Mouse (Mus musculus) splenic B cell, adult 2 months (primary cell): ENCODE results near the gene Rhoj.

Experiments
- DNase-seq: peaks from one replicate; pipeline ENCODE4 v3.0.0-alpha.2; 2011; ENCODE audit warnings: low read depth, low spot score
- H3K27me3 ChIP-seq: 2 replicates; pipeline ENCODE4 v1.6.1; 2012; ENCODE audit warnings: mild to moderate bottlenecking, low read length, moderate library complexity, mixed read lengths; ENCODE audit not compliant: control insufficient read depth, poor library complexity, insufficient read depth, severe bottlenecking
- H3K36me3 ChIP-seq: 2 replicates; pipeline ENCODE4 v1.6.1; 2012; ENCODE audit warnings: mild to moderate bottlenecking, low read length, moderate library complexity, mixed read lengths; ENCODE audit not compliant: control insufficient read depth, poor library complexity, insufficient read depth, severe bottlenecking

The Rhoj gene

DNA sequence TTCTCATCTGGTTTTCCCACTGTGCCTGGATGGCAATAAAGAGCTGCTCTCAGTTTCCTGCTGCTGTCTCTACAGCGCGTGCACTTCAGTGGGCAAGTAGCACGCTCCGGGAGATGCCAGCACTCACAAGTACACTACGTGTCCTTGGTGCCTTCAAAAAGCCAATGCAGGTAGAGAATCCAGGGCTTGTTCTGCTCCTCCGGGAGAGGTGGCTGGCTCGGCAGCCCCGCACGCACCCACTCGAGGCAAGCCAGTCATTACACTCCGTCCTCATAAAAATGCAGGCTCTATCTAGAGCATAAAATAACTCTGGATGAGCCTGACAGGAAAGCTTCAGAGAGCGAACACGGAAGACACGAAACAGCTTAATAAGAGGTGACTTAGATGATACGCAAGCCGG, 54.3 kb downstream of the Rhoj start:
- H3K27me3 ChIP-seq = no peaks in the 10 kb centered on the region
- DNase-seq = no peak
- no peaks in the 10 kb centered on the region for H3K36me3 ChIP-seq

DNA sequence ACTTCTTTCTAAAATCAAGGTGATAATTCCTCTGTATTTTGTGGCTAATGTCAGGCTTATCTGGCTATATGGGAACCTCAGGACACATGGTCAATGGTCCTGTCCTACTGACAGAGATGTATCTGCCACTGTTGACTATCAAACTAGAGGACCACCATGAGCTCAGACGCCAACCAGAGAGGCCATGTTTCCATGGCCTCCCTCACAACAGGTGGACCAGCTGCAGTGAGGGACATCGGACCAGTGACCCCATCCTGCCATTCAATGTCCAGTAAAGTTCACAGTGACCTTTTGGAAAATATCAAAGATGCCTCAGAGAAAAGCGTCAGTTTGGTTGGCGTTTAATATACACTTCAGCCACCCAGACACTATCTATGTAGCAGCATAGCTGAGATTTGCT, 56.3 kb downstream of the Rhoj start:
- DNase-seq = no peak
- Histone ChIP-seq H3K27me3 (peaks cover 2% of the 10 kb centered on the region; the same call in 1 of the 2 replicates), H3K36me3 (no peaks in the 10 kb centered on the region)

DNA sequence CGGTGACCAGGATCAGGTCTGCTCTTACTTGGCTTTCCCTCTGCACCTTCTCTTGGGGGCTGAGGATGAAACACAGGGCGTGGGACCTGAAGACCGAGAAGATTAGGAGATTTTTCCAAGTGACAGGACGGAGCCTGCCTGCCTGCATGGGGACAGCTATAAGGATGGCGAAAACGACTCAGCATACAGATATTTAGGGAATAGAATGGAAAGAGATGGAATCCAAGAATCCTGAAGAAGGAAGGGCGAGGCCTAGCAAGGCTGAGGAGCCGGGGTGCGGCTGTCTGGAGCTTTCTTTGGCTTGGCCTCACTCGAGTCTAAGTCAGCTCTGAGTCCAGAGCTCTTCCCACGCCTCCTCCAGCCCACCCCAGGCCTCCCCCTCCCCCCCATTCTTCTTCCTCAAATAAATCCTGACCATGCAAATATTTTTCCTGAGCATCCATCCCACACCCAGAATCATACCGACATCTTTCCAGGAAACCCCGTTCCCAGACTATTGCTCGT, 57.6 kb downstream of the Rhoj start:
- DNase-seq = no peak
- Histone ChIP-seq H3K36me3 (no peaks in the 10 kb centered on the region), H3K27me3 (peaks cover 2% of the 10 kb centered on the region; the same call in 1 of the 2 replicates)

DNA sequence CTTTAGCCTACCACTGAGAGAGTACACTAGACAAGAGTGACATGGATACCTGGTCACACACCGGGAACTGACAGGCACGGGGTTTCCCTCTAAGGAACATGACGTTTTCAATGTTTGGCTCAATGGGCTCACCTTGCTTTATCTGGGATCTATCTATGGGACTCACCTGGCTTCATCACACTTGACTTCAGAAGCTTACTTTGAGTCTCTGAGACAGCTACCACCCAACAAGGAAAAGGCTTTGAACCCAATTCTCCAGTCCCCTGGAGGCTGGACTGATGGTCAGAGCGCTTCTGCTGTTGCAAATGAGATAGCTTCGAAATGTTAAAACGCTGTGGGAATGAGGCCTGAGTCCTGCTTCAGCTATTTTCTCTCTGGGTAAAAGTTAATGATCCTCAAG, 59.2 kb downstream of the Rhoj start:
- Histone ChIP-seq H3K27me3 (peaks cover 2% of the 10 kb centered on the region; the same call in 1 of the 2 replicates), H3K36me3 (no peaks in the 10 kb centered on the region)
- DNase-seq = no peak

DNA sequence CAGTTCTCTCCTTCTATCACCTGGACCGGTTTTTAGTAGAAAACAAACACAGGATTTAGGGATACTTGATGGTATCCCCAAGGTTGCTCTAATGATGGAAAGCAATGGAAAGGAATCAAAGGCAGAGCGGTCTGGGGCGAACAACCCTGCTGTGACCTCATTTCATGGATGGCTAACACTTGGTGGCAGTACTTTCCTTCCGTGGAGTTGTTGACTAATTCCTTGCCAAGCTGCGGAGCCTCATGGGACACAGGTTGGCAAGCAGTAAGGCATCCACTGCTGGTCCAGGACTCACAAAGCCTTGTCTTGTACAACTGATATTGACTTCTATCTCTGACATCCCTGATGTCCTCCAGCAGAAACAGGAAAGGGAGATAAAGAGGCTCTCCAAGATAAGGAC, 60.4 kb downstream of the Rhoj start:
- Histone ChIP-seq H3K27me3 (peaks cover 2% of the 10 kb centered on the region; the same call in 1 of the 2 replicates), H3K36me3 (no peaks in the 10 kb centered on the region)
- DNase-seq = no peak

DNA sequence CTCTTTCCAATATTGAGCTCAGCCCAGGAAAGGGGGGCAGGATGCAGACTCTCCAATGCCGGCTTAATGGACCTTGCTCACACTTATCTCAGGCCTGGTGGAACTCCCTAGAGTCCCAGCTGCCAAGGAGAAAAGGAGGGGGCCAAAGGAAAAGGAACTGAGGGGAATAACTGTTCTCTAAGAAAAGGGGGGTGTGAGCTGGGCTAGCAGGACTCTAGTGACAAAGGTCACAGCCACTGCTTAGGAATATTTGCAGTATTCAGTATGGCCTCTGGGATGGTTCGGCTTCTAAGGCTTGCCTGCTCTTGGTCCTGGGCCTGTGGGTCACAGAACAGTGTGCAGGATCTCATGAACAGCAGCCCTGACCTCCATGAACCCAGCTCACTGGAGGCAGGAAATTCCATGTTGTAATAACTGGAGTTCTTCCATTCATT, 61.3 kb downstream of the Rhoj start:
- Histone ChIP-seq H3K36me3 (no peaks in the 10 kb centered on the region), H3K27me3 (peaks cover 2% of the 10 kb centered on the region; the same call in 1 of the 2 replicates)
- no peak for DNase-seq

DNA sequence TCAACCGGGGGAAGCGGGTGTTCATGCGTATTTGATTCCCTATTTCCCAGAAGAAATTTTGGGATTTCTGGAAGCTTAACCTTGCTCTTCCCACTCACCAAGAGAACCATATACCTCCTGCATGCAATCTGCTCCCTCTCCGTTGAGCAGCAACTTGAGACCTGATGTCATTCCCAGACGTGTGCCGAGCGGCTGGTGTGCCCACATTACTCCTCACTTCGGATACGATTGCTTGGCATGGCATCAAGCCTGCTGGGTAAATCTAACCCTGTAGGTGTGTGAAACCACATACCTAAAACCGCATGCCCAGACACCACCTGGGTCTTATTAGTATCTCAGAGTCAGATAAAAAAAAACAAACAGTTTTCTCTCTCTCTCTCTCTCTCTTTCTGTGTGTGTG, 66.3 kb downstream of the Rhoj start:
- Histone ChIP-seq H3K27me3 (no peaks in the 10 kb centered on the region; the same call in 1 of the 2 replicates), H3K36me3 (no peaks in the 10 kb centered on the region)
- no peak for DNase-seq

DNA sequence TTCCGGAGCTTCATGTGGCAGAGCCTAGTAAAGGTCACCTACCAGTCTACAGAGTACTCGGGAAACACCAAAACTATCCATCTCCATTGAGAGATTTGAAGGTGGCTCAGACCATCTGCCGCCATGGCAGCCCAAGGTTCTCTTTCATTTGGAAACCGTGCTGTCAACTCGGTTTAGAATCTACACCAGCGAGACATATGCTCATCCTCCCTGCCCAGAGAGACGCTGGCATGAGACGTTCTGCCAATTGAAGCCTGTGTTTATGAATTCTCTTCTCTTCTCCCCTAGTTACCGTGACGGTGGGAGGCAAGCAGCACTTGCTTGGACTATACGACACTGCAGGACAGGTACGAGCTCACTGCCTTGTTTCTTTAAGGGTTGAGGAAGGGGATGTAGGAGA, 66.9 kb downstream of the Rhoj start:
- H3K36me3 ChIP-seq = no peaks in the 10 kb centered on the region
- DNase-seq = no peak
- H3K27me3 ChIP-seq = no peaks in the 10 kb centered on the region

DNA sequence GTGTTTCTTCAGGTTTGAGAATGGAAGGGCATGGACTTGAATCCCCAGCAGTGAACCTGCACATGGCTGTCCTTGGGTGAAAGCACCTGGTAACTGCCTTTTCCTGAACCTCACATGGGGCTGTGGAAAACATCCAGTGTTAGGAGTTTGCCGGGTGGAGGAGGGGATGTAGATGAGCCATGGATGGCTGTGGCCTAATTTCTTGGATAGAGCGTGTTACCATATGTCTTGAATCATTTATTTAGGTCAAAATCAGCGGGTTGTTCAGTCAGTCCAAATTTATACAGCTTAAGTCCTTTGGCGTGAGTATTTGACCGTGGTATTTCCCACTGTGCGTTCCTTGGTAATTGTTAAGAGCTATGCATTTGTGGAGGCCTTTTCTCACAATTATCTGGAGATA, 68.0 kb downstream of the Rhoj start:
- DNase-seq = no peak
- Histone ChIP-seq H3K36me3 (no peaks in the 10 kb centered on the region), H3K27me3 (no peaks in the 10 kb centered on the region)

DNA sequence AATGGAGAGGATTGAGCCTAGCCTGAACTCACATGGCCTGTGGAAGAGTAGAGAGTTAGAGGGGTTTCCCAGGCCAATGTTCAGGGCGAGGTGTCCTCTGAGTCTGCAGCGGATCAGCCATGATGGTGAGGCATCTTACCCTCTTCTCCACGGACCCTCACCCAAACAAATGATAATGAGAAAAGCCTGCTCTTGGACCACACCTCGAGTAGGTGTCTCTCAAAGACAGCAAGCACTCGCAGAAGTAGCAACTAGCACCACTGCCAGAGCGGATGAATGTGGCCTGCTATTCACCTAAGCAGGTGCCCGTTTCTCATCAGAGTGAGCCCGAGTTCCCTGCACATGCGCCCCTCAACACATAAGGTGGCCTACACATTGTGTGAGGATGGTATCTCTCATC, 78.6 kb downstream of the Rhoj start:
- H3K27me3 ChIP-seq = no peaks in the 10 kb centered on the region
- H3K36me3 ChIP-seq = no peaks in the 10 kb centered on the region
- no peak for DNase-seq

DNA sequence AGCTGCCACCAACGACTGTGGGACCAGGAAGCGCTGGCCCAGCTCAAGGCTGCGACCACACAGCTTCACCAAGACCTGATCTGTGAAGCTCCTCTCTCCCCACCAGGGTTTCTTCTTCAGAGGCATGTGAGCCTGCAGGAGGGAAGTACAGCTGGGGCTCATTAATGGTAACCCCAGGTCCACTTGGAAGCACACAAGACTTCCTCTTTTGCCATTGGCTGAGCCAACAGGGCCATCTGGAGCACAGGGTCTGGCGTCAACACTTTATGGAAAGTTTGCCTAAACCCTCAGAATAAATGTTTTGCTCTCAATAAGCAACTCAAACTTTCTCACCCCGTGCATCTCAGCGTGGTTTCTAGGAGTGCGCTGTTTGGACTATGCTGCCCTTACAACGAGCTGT, 79.0 kb downstream of the Rhoj start:
- no peaks in the 10 kb centered on the region for H3K36me3 ChIP-seq
- no peak for DNase-seq
- H3K27me3 ChIP-seq = no peaks in the 10 kb centered on the region

DNA sequence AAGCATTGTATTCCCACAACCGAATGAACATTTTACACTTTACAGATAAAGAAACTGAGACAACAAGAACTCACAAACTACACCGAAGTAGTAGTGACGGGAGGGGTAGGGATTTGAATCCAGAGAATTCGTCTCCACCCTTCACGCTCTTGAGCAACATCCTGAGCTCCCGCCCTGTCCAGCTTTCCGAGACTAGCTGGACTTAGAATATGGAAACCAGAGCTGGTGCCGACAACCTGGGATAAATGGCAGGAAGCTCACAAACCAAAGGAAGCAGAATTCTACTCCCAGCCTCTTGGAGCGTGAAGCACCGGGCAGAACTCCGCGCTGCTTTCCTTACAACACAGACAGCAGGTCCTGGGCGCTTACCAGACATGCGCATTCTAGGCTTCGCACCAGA, 79.7 kb downstream of the Rhoj start:
- H3K27me3 ChIP-seq = no peaks in the 10 kb centered on the region
- H3K36me3 ChIP-seq = no peaks in the 10 kb centered on the region
- DNase-seq = no peak

DNA sequence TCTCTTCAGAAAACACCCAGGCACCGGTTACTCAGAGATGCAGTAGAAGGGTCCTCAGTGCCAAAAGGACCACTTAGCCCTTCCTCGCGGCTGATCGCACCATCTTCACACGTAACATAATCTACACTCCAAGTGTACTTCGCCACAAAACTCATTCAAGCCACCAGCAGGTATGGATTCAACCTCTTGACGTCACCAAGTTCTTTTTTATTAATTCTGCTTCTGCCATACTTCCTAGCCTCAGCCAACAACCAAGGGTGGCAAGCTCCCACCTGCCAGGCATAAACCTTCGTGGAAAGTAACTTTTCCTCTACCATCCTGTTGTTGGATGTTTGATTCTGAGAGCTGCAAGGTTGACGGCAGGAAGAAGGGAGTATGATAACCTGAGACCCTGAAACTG, 80.4 kb downstream of the Rhoj start:
- H3K36me3 ChIP-seq = no peaks in the 10 kb centered on the region
- no peak for DNase-seq

DNA sequence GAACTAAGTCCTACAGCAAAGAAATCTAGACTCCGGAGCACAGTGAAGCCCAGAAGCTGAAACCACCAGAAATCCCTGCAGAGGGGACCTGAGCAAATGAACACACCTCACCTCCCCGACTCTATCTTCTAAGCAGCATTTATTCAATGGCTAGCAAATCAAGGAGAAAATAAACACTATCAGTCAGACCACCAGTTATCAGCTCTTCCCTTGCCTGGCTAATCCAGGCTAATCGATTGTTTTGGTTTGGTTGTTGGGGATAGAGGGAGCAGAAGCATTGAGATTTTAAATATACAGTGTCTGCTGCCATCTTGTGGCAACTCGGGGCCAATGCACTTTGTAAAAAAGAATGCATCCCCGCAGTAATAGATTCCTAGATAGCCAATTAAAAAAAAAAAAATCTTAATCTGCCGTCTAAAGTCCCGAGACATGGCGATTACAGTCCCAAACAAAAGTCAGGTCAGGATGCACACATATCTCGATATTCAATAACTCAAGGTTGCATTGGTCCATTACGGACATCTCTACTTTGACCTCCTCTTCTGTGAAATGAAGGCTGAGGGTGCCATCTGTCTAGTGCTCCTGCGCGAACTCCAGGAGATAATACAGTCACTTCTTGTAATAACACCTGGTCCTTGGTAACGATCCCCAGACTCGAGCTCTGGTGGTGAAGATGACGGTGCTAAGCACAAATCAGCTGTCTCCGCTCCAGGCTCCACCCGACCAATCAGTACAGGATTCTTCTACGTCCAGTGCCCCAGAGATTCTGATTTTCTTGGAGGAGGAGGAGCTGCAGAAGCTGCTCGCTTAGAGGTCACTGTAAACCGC, 81.4 kb downstream of the Rhoj start:
- DNase-seq = peak; percentile 25
- no peaks in the 10 kb centered on the region for H3K36me3 ChIP-seq

More for the DNA sequence above, 80.4 kb downstream of the Rhoj start:
- no peaks in the 10 kb centered on the region for H3K27me3 ChIP-seq

DNA sequence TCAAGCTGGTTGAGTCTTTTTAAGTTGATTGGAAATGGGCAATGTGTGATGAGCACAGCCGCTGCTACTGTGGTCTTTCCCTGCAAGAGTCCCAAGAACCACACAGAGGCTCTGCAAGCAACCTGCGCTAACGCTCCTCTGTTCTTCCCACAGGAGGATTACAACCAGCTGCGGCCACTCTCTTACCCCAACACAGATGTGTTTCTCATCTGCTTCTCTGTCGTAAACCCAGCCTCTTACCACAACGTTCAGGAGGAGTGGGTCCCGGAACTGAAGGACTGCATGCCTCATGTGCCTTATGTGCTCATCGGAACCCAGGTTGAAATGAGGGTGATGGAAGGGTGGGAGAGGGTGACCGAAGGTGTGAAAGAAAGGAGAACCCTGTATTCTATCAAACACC, 83.4 kb downstream of the Rhoj start:
- DNase-seq = no peak
- Histone ChIP-seq H3K36me3 (no peaks in the 10 kb centered on the region), H3K27me3 (no peaks in the 10 kb centered on the region)

More for the DNA sequence above, 81.4 kb downstream of the Rhoj start:
- H3K27me3 ChIP-seq = no peaks in the 10 kb centered on the region
